Comparison of ENCODE assay signal across 20 mouse cellular contexts in genomic region chr9:91393376-91394068, GRCm38 (mm10). TPM values are rescaled to one million over a fixed set of nuclear protein-coding genes. Genes with fewer than 3 reads are reported as not detected.
DNase-seq lines count a peak whose midpoint lies in the region; ATAC-seq lines count a peak whose summit lies in the region.
"Had no signal": no experiment of that assay in that cellular context is flagged by ENCODE, and none has a peak within 500 bp of the region (broad histone marks: within the 10 kb centered on the region; RNA-seq: fewer than 3 reads in every experiment).

No protein-coding gene starts in this region.

- no peak overlapping the region for H3K9ac ChIP-seq in midbrain, embryonic 15.5 days
- H3K9ac ChIP-seq in forebrain, embryonic 14.5 days (ENCODE audit: low read length) = no peak overlapping the region
- H3K9ac ChIP-seq in hindbrain, embryonic 14.5 days = no peak overlapping the region
- H3K9ac ChIP-seq in neural tube, embryonic 11.5 days (ENCODE audit: low read length) = no peak overlapping the region
- no peak overlapping the region for H3K9ac ChIP-seq in liver, embryonic 12.5 days
- H3K9ac ChIP-seq: liver, embryonic 14.5 days had no signal

- no peaks in the 10 kb centered on the region for H3K36me3 ChIP-seq in midbrain, embryonic 10.5 days
- no peaks in the 10 kb centered on the region for H3K36me3 ChIP-seq in midbrain, embryonic 15.5 days (replicated peaks)
- no peaks in the 10 kb centered on the region for H3K36me3 ChIP-seq in forebrain, embryonic 14.5 days (ENCODE audit: control insufficient read depth, insufficient read depth, low read length)
- H3K36me3 ChIP-seq in hindbrain, embryonic 14.5 days (replicated peaks; ENCODE audit: control insufficient read depth, insufficient read depth) = no peaks in the 10 kb centered on the region
- no peaks in the 10 kb centered on the region for H3K36me3 ChIP-seq in neural tube, embryonic 11.5 days (ENCODE audit: control insufficient read depth, insufficient read depth, low read length)
- H3K36me3 ChIP-seq in liver, embryonic 12.5 days = no peaks in the 10 kb centered on the region

- peaks cover 100% of the 10 kb centered on the region for H3K27me3 ChIP-seq in midbrain, embryonic 10.5 days (ENCODE audit: low read depth, poor library complexity, severe bottlenecking)
- peaks cover 86% of the 10 kb centered on the region for H3K27me3 ChIP-seq in midbrain, embryonic 15.5 days (replicated peaks)
- H3K27me3 ChIP-seq in forebrain, embryonic 14.5 days (replicated peaks; ENCODE audit: control insufficient read depth, insufficient read depth, low read length) = peaks cover 87% of the 10 kb centered on the region
- H3K27me3 ChIP-seq in hindbrain, embryonic 14.5 days (ENCODE audit: control insufficient read depth, insufficient read depth, low read length) = peaks cover 97% of the 10 kb centered on the region
- H3K27me3 ChIP-seq in neural tube, embryonic 11.5 days (ENCODE audit: control insufficient read depth, insufficient read depth, low read length) = peaks cover 86% of the 10 kb centered on the region
- peaks cover 88% of the 10 kb centered on the region for H3K27me3 ChIP-seq in liver, embryonic 12.5 days (replicated peaks)

- H3K27ac ChIP-seq in midbrain, embryonic 10.5 days (replicated peaks) = no peak overlapping the region
- H3K27ac ChIP-seq in midbrain, embryonic 15.5 days = no peak overlapping the region
- H3K27ac ChIP-seq in forebrain, embryonic 14.5 days (ENCODE audit: low read depth, low read length) = peak overlapping the region; percentile 14; the same call in 1 of the 2 replicates
- peak overlapping the region; percentile 6; the same call in 1 of the 2 replicates for H3K27ac ChIP-seq in hindbrain, embryonic 14.5 days
- no peak overlapping the region for H3K27ac ChIP-seq in neural tube, embryonic 11.5 days (ENCODE audit: low read depth, low read length)
- no peak overlapping the region for H3K27ac ChIP-seq in liver, embryonic 12.5 days
- H3K27ac ChIP-seq: liver, embryonic 14.5 days had no signal

- no peak overlapping the region for H3K4me3 ChIP-seq in midbrain, embryonic 10.5 days
- no peak overlapping the region for H3K4me3 ChIP-seq in midbrain, embryonic 15.5 days
- H3K4me3 ChIP-seq in forebrain, embryonic 14.5 days (ENCODE audit: low read depth, low read length) = no peak overlapping the region
- H3K4me3 ChIP-seq in hindbrain, embryonic 14.5 days (replicated peaks; ENCODE audit: low read length) = no peak overlapping the region
- H3K4me3 ChIP-seq in neural tube, embryonic 11.5 days (ENCODE audit: low read depth, low read length) = no peak overlapping the region
- H3K4me3 ChIP-seq in liver, embryonic 12.5 days = no peak overlapping the region
- H3K4me3 ChIP-seq: megakaryocyte, embryonic 14.5 days had no signal

- peaks cover 61% of the 10 kb centered on the region for H3K4me1 ChIP-seq in midbrain, embryonic 10.5 days
- no peaks in the 10 kb centered on the region; the same call in 1 of the 2 replicates for H3K4me1 ChIP-seq in midbrain, embryonic 15.5 days
- 0 out of 2 replicates have a peak, but pooled peaks cover 4% of the 10 kb centered on the region for H3K4me1 ChIP-seq in forebrain, embryonic 14.5 days (ENCODE audit: control insufficient read depth, insufficient read depth, low read length)
- no peaks in the 10 kb centered on the region for H3K4me1 ChIP-seq in hindbrain, embryonic 14.5 days (replicated peaks; ENCODE audit: control insufficient read depth, insufficient read depth, low read length)
- H3K4me1 ChIP-seq in neural tube, embryonic 11.5 days (ENCODE audit: control insufficient read depth, insufficient read depth, low read length) = 0 out of 2 replicates have a peak, but pooled peaks cover 9% of the 10 kb centered on the region
- H3K4me1 ChIP-seq in liver, embryonic 12.5 days = no peaks in the 10 kb centered on the region

- 5% methylated on average over 8 of the region's 8 CpGs for WGBS in midbrain, embryonic 10.5 days
- WGBS in midbrain, embryonic 15.5 days = 10% methylated on average over 8 of the region's 8 CpGs
- WGBS in forebrain, embryonic 14.5 days = 5% methylated on average over 8 of the region's 8 CpGs
- 12% methylated on average over 8 of the region's 8 CpGs for WGBS in hindbrain, embryonic 14.5 days
- WGBS in neural tube, embryonic 11.5 days = 9% methylated on average over 8 of the region's 8 CpGs
- WGBS in liver, embryonic 12.5 days (ENCODE audit: insufficient replicate concordance) = 11% methylated on average over 8 of the region's 8 CpGs

- no peaks in the 10 kb centered on the region for H3K9me3 ChIP-seq in midbrain, embryonic 10.5 days (replicated peaks)
- no peaks in the 10 kb centered on the region for H3K9me3 ChIP-seq in midbrain, embryonic 15.5 days
- no peaks in the 10 kb centered on the region for H3K9me3 ChIP-seq in forebrain, embryonic 14.5 days (replicated peaks; ENCODE audit: control insufficient read depth, low read length)
- H3K9me3 ChIP-seq in hindbrain, embryonic 14.5 days (ENCODE audit: control insufficient read depth, low read length) = no peaks in the 10 kb centered on the region
- no peaks in the 10 kb centered on the region for H3K9me3 ChIP-seq in neural tube, embryonic 11.5 days (ENCODE audit: control insufficient read depth, low read length)
- no peaks in the 10 kb centered on the region for H3K9me3 ChIP-seq in liver, embryonic 12.5 days (replicated peaks)

- DNase-seq in midbrain, embryonic 10.5 days (ENCODE audit: low spot score) = peak; percentile 30
- DNase-seq in forebrain, embryonic 14.5 days (ENCODE audit: low spot score) = no peak
- no peak for DNase-seq in hindbrain, embryonic 14.5 days (ENCODE audit: low spot score)
- no peak for DNase-seq in neural tube, embryonic 11.5 days (ENCODE audit: low spot score)
- no peak for DNase-seq in kidney, adult 9 months
- DNase-seq in urinary bladder, adult 2 months (ENCODE audit: low spot score) = no peak
- DNase-seq: adrenal gland, postnatal 14 days; cerebellum, adult 18-20 months; embryo, embryonic 11 days; gastrocnemius, postnatal 25 days; lung, postnatal 14 days; right cerebral cortex, postnatal 25 days; thymus, postnatal 14 days had no signal

- no peak for ATAC-seq in midbrain, embryonic 15.5 days (replicated peaks)
- ATAC-seq in forebrain, embryonic 14.5 days = peak; percentile 27; the same call in 1 of the 2 replicates
- no peak for ATAC-seq in hindbrain, embryonic 14.5 days (ENCODE audit: low FRiP score)
- ATAC-seq in neural tube, embryonic 11.5 days (ENCODE audit: insufficient read depth, low FRiP score, low TSS enrichment) = peak; percentile 45
- no peak for ATAC-seq in liver, embryonic 12.5 days

- H3K4me2 ChIP-seq in midbrain, embryonic 15.5 days = no peak overlapping the region
- no peak overlapping the region for H3K4me2 ChIP-seq in forebrain, embryonic 14.5 days (ENCODE audit: low read length)
- no peak overlapping the region for H3K4me2 ChIP-seq in hindbrain, embryonic 14.5 days (replicated peaks)
- H3K4me2 ChIP-seq in neural tube, embryonic 11.5 days (ENCODE audit: low read depth) = no peak overlapping the region
- H3K4me2 ChIP-seq in liver, embryonic 12.5 days = no peak overlapping the region

RNA-seq across cellular contexts. Expression of gene Zic1, which starts 27.9 kb away (rescaled TPM):
- polyA plus RNA-seq in midbrain, embryonic 10.5 days (2016; fragmentation: Nextera tagmentation; extraction: Ambion mirVana) = 6.5 and 6.6 TPM in 2 replicates
- 10.0 and 11.6 TPM in 2 replicates for polyA plus RNA-seq in midbrain, embryonic 15.5 days (2015; fragmentation: Nextera tagmentation; extraction: Ambion mirVana)
- polyA plus RNA-seq in forebrain, embryonic 14.5 days (2014; fragmentation: Nextera tagmentation; extraction: Ambion mirVana) = 14.4 and 14.8 TPM in 2 replicates
- polyA plus RNA-seq in hindbrain, embryonic 14.5 days (2014; fragmentation: Nextera tagmentation; extraction: Ambion mirVana) = 21.4 and 25.1 TPM in 2 replicates
- 17.3 and 17.9 TPM in 2 replicates for polyA plus RNA-seq in neural tube, embryonic 11.5 days (2014; fragmentation: Nextera tagmentation; extraction: Ambion mirVana)
- 0.03 and 0.08 TPM in 2 replicates for polyA plus RNA-seq in urinary bladder, adult 2 months (2012; rRNA removed)
- not detected in 2 replicates for polyA plus RNA-seq in liver, embryonic 12.5 days (2016; fragmentation: Nextera tagmentation; extraction: Ambion mirVana)
- polyA plus RNA-seq: heart, postnatal 0 days; intestine, embryonic 14.5 days; kidney, embryonic 16.5 days had no signal

RNA-seq across cellular contexts. Expression of gene Zic4, which starts 31.3 kb away (rescaled TPM):
- 25.1 and 33.5 TPM in 2 replicates for polyA plus RNA-seq in midbrain, embryonic 10.5 days (2016; fragmentation: Nextera tagmentation; extraction: Ambion mirVana)
- polyA plus RNA-seq in midbrain, embryonic 15.5 days (2015; fragmentation: Nextera tagmentation; extraction: Ambion mirVana) = 53.1 and 59.1 TPM in 2 replicates
- 45.1 and 56.3 TPM in 2 replicates for polyA plus RNA-seq in forebrain, embryonic 14.5 days (2014; fragmentation: Nextera tagmentation; extraction: Ambion mirVana)
- polyA plus RNA-seq in hindbrain, embryonic 14.5 days (2014; fragmentation: Nextera tagmentation; extraction: Ambion mirVana) = 47.8 and 54.9 TPM in 2 replicates
- 52.2 and 58.1 TPM in 2 replicates for polyA plus RNA-seq in neural tube, embryonic 11.5 days (2014; fragmentation: Nextera tagmentation; extraction: Ambion mirVana)
- polyA plus RNA-seq in urinary bladder, adult 2 months (2012; rRNA removed) = 0.01 TPM in 1 of 2 replicates, not detected in the other
- polyA plus RNA-seq in liver, embryonic 12.5 days (2016; fragmentation: Nextera tagmentation; extraction: Ambion mirVana) = not detected in 2 replicates
- polyA plus RNA-seq: heart, postnatal 0 days; intestine, embryonic 14.5 days; kidney, embryonic 16.5 days had no signal

Comparison
In these comparisons a context has a peak if more than half of its experiments do, and no peak if none do; other contexts are left out.
1. H3K27ac ChIP-seq: peak in forebrain, embryonic 14.5 days (single experiment) and hindbrain, embryonic 14.5 days (single experiment); none in midbrain, embryonic 10.5 days (single experiment), midbrain, embryonic 15.5 days (single experiment), neural tube, embryonic 11.5 days (single experiment) and liver, embryonic 12.5 days (single experiment).
2. ATAC-seq: peak in forebrain, embryonic 14.5 days (single experiment) and neural tube, embryonic 11.5 days (single experiment); none in midbrain, embryonic 15.5 days (single experiment), hindbrain, embryonic 14.5 days (single experiment) and liver, embryonic 12.5 days (single experiment).
3. RNA of gene Zic4, which starts 31.3 kb away (polyA plus RNA-seq): 53.1 to 59.1 TPM in midbrain, embryonic 15.5 days, 52.2 to 58.1 TPM in neural tube, embryonic 11.5 days, 47.8 to 54.9 TPM in hindbrain, embryonic 14.5 days, 45.1 to 56.3 TPM in forebrain, embryonic 14.5 days and 25.1 to 33.5 TPM in midbrain, embryonic 10.5 days; 0.01 TPM in urinary bladder, adult 2 months and not detected in liver, embryonic 12.5 days; every median in the first group is over 10 times any median in the second.